8 mouse cellular contexts compared by ENCODE assay signal in genomic region chr8:26352541-26353010, GRCm38 (mm10).
A peak's percentile ranks its signal among the peaks of the same experiment; 100 is the strongest.
DNase-seq lines count a peak whose midpoint lies in the region; ATAC-seq lines count a peak whose summit lies in the region.

No protein-coding gene starts in this region.

- peak overlapping the region; percentile 39 for H3K4me2 ChIP-seq in embryonic facial prominence, embryonic 11.5 days (ENCODE audit: low read depth, low read length)
- H3K4me2 ChIP-seq in heart, embryonic 11.5 days = peak overlapping the region; percentile 63

- H3K9ac ChIP-seq in embryonic facial prominence, embryonic 11.5 days (replicated peaks; ENCODE audit: low read length) = no peak overlapping the region
- no peak overlapping the region for H3K9ac ChIP-seq in heart, embryonic 11.5 days (ENCODE audit: low read depth, low read length)

- no peaks in the 10 kb centered on the region for H3K36me3 ChIP-seq in embryonic facial prominence, embryonic 11.5 days (replicated peaks; ENCODE audit: control insufficient read depth, insufficient read depth, low read depth, low read length)
- H3K36me3 ChIP-seq in heart, embryonic 11.5 days (ENCODE audit: control insufficient read depth, insufficient read depth, low read length) = no peaks in the 10 kb centered on the region

- 29% methylated on average over 9 of the region's 9 CpGs for WGBS in embryonic facial prominence, embryonic 11.5 days
- WGBS in heart, embryonic 11.5 days (ENCODE audit: insufficient replicate concordance) = 17% methylated on average over 9 of the region's 9 CpGs

- H3K27ac ChIP-seq in embryonic facial prominence, embryonic 11.5 days (replicated peaks; ENCODE audit: low read depth, low read length) = no peak overlapping the region
- H3K27ac ChIP-seq in heart, embryonic 11.5 days (ENCODE audit: low read depth, low read length) = peak overlapping the region; percentile 88

- peak; percentile 59 for DNase-seq in embryo, embryonic 10 days (ENCODE audit: low spot score)
- no peak for DNase-seq in embryo, embryonic 10.5 days (ENCODE audit: low spot score)
- DNase-seq in embryonic facial prominence, embryonic 11.5 days (ENCODE audit: low spot score) = peak; percentile 81
- peak; percentile 53 to 57 for DNase-seq in kidney, adult 8-10 months
- DNase-seq in lung, postnatal 14 days = peak; percentile 53
- peak; percentile 56 for DNase-seq in testis, postnatal 14 days (ENCODE audit: low spot score)
- no peak for DNase-seq in thymus, adult 18-20 months

- no peaks in the 10 kb centered on the region for H3K27me3 ChIP-seq in embryonic facial prominence, embryonic 11.5 days (ENCODE audit: control insufficient read depth, insufficient read depth, low read length)
- H3K27me3 ChIP-seq in heart, embryonic 11.5 days (ENCODE audit: control insufficient read depth, insufficient read depth, low read length) = no peaks in the 10 kb centered on the region

- no peaks in the 10 kb centered on the region for H3K9me3 ChIP-seq in embryonic facial prominence, embryonic 11.5 days (replicated peaks; ENCODE audit: control insufficient read depth, low read length)
- no peaks in the 10 kb centered on the region for H3K9me3 ChIP-seq in heart, embryonic 11.5 days (replicated peaks; ENCODE audit: control insufficient read depth, low read length)

- no peaks in the 10 kb centered on the region; the same call in 1 of the 2 replicates for H3K4me1 ChIP-seq in embryonic facial prominence, embryonic 11.5 days (ENCODE audit: control insufficient read depth, insufficient read depth, low read length)
- peaks cover 16% of the 10 kb centered on the region for H3K4me1 ChIP-seq in heart, embryonic 11.5 days (ENCODE audit: control insufficient read depth, insufficient read depth, low read length)

- peak; percentile 65; the same call in 1 of the 2 replicates for ATAC-seq in embryonic facial prominence, embryonic 11.5 days (replicated peaks; ENCODE audit: insufficient number of reproducible peaks, low FRiP score, low TSS enrichment, low read depth)
- peak; percentile 74 for ATAC-seq in heart, embryonic 11.5 days (replicated peaks; ENCODE audit: insufficient number of reproducible peaks, low FRiP score, low TSS enrichment)

- H3K4me3 ChIP-seq in embryonic facial prominence, embryonic 11.5 days (ENCODE audit: low read depth, low read length) = no peak overlapping the region
- peak overlapping the region; percentile 21 for H3K4me3 ChIP-seq in heart, embryonic 11.5 days (ENCODE audit: low read depth, low read length)

Comparison
In these comparisons a context has a peak if more than half of its experiments do, and no peak if none do; other contexts are left out.
1. DNase-seq: peak in embryo, embryonic 10 days (single experiment), embryonic facial prominence, embryonic 11.5 days (single experiment), kidney, adult 8-10 months (2 of 2), lung, postnatal 14 days (single experiment) and testis, postnatal 14 days (single experiment); none in embryo, embryonic 10.5 days (single experiment) and thymus, adult 18-20 months (0 of 2).